Mouse (Mus musculus) kidney, postnatal 14 days (tissue): Measurements from ENCODE around the gene Asb4.

Experiments used
- DNase-seq: peaks from one replicate; pipeline ENCODE4 v3.0.0; 2022; ENCODE audit warnings: mixed read lengths

Gene Asb4

DNA sequence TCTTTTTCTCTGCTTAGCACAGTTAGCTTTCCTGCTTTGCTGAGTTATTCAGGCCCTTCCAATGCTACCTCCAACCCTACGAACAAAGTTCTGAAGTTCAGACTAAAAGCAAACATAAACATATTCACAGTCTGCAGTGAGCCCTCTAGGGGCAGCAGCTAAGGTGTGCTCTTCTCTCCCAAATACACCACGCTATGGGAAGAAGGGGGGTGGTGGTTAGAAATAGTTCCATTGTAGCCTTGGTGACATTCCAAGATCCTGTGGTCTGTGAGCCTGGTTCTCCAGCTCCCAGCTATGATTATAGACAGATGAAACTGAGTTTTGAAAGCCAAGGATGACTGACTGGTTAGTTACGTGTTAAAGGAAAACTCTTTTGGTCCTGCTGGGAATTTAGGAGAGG is 13.6 kb downstream of the Asb4 start:
- DNase-seq = no peak

GRCm38 (mm10) chr6:5401394-5401793 is 18.2 kb downstream of the Asb4 start:
- DNase-seq = peak; percentile 75

- no peak for DNase-seq
Measured at GRCm38 (mm10) chr6:5403095-5403815, 20.1 kb downstream of the Asb4 start.

GRCm38 (mm10) chr6:5404016-5404415 is 20.8 kb downstream of the Asb4 start:
- no peak for DNase-seq

DNA sequence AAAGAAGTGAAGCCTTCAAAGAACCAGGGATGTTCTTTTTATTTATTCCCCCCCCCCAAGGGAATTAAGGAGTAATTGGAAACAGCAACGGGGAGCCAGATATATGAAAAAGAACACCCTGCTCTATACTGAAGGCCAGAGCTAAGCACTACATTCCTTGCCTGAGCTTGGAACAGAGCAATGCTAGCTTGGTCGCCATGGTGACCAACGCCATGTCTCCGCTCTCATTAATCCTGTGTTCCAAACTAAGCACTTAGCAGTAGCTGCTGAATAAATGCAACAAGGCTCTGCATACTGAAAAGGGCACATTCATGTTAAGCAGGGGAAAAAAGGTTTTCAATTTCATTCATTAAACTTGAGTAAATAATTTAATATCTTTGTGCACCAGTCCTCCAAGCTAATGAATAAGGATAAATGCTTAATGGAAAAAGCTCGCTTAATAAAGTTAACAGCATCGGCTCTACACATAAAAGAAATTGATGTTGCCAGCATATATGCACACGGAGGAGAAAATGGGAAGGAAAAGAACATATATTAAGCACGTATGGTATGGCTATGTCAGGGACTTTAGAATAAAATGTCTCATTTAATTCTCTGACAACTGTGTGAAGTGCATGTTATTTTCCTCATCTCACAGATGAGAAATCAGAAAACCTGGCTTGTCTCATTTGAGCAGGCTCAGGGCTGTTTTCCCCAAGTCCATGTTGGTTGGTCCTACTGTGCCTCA is 25.4 kb downstream of the Asb4 start:
- peak; percentile 20 for DNase-seq

DNA sequence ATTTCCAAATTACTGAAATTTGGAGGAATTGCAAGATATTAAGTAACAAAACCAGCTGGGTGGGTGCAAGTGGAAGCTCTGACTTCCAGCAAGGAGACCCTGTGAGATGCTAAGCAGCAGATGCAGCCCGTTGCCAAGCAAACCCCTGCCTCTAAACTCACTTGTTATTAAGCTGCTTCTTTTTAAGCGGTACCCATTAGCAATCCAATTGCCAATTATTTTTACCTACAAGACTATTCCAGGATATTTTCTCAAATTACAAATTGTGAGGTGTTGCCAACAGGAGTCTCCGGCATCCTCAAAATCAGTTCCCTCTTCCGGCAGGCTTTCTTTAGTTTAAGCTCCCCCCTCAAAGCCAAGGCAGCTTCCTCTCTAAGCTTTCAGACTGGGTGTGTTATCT is 26.5 kb downstream of the Asb4 start:
- DNase-seq = no peak

DNA sequence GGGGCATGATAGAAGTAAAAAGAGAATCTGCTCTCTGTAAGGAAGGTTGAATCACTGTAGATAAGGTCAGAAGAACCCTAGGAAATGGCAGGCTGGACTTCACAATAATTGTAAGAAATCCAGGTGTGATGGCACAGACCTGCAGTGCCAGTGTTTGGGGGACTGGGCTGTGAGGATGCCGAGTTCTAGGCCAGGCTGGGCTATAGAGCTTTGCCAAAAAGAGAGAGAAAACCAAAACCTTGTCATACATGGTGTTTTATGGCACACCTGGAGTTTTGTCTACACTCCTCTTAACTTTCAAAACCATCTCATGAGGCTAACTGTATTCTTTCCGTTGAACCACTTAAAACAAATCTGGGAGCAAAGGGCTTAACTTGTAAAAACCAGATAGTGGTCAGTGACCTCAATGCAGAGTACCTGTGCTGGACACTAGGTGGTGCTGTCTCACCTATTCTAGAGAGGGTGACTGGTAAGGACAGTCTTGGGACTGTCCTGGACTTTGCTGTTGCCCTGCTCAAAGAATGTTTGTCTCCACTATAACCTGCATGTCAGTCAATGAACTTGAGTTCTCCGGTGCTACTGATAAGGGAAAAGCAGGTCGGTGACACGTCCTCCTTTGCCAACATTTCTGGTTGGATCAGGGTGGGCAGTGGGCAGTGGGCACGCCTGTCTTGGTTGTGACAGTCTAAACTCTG is 27.7 kb downstream of the Asb4 start:
- peak; percentile 83 for DNase-seq

DNA sequence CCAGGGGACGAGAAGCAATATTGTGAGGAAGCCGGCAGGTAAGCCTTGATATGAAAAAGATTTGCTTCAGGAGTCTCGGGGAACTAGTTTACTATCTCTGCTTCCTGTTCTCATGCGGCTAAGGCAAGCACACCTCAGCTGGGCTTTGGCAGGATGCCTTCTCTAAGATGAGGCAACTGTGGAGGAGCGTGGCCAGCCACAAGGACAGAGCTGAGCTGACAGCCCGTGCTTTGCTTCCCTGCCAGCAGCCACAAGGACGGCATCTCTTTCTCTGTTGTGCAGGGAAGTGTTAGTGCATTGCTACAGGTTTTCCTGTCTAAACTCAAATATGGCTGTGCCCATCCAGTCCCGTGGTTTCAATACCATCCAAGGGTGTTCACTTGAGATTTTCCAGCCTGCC is 30.1 kb downstream of the Asb4 start:
- DNase-seq = peak; percentile 41

DNA sequence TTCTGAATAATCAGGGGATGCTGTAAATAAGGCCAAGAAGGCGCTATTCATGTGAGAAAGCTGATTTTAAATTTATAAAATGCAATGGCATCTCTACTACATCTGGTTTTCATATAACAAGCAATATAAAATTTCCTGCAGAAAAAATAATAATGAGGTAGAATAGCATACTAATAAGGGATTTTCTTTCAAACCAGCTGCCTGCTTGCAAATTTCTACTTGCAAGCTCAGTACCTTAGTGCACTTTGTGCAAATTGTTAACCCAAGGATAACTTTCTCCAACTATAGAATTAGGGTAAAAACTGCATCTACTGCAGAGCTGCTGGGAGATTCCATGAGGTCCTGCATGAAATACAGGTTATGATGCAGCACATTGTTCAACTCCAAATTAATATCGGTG is 38.3 kb downstream of the Asb4 start:
- no peak for DNase-seq

GRCm38 (mm10) chr6:5422386-5422785 is 39.2 kb downstream of the Asb4 start:
- DNase-seq = no peak

GRCm38 (mm10) chr6:5423594-5423993 is 40.4 kb downstream of the Asb4 start:
- no peak for DNase-seq

DNA sequence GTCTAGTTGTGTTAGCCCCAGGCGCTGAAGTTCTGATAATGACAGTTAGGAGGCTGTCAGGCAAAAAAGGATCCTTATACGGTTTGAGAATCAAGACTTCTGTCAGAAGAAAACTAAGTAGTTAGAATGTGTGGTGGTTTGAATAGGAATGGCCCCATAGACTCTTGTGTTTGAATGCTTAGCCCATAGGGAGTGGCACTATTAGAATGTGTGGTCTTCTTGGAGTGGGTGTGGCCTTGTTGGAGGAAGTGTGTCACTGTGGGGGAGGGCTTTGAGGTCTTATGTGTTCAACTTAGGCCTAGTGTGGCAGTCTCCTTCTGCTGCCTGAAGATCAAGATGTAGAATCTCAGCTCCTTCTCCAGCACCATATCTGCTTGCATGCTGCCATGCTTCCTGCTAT is 43.8 kb downstream of the Asb4 start:
- DNase-seq = no peak

DNA sequence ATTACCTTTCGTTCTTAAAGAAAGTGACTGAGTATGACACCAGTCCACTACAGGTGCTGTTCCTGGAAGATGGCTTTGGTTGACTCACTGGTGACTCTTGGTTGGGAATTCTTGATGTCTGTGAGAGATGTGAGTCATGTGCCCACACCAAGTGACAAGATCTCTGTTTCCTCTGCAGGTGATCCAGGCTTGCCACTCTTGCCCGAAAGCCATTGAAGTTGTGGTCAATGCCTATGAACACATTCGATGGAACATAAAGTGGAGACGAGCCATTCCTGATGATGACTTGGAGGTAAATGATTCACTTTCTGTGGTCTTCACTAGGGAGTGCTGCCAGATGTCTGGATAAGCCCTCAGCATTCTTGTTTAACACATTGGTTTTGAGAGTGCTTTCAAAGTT is 46.4 kb downstream of the Asb4 start:
- DNase-seq = no peak

- peak; percentile 13 for DNase-seq
Measured at GRCm38 (mm10) chr6:5429982-5430550, 46.9 kb downstream of the Asb4 start.

DNA sequence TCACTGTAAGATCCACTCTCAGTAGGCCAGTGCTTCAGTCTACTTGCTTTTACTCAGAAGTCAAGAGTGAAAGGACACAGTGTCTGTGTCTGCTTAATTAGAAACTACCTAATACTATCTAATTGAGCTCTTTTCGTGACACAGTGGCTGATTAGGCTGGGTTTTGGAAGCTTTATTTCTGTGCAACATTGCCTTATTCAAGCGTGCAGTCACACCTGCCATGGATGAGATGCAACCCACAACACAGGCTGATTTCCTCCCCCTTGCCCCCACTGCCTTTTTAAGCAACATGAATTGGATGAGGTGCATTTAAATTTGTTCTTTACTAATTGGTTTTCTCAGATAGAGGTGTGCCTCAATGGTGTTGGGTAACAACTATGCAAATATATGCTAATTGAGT is 50.7 kb downstream of the Asb4 start:
- DNase-seq = no peak

- peak; percentile 15 for DNase-seq
Measured at GRCm38 (mm10) chr6:5437757-5438156, 54.6 kb downstream of the Asb4 start.

GRCm38 (mm10) chr6:5441221-5441620 is 58.0 kb downstream of the Asb4 start:
- no peak for DNase-seq

DNA sequence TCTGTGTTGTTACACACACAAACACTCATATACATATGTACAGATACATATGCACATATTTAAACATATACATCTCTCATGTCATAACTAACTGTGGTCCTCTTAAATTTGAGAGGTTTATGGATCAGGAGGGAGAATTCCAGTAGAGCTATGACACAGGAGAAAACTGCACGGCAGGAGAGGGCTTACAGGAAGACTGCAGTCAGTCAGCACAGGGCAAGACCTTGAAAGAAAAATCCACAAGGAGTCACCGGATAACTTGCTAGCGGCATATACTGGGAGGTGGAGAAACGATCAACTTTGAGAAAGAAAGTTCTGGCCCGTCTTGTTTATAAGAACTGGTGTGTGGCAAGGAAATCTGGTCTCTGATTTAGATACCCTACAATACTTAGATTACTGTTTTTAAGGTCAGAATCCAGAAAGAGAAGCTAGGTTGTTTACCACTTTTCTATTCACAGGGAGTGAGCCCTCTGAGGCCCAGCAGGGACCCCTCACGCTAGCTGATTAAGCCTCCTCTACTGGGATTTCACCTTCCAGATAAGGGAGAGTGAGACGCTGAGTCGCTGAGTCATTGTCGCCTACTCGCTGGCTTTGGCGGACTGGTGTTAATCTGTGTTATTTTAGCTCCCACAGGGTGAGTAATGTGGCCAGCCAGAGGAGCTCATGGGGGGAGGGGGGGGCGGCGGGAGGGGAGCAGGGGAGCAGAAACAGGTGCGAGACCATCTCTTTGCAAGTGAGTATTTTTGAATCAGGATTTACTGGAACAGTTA is 59.3 kb downstream of the Asb4 start:
- DNase-seq = peak; percentile 22

DNA sequence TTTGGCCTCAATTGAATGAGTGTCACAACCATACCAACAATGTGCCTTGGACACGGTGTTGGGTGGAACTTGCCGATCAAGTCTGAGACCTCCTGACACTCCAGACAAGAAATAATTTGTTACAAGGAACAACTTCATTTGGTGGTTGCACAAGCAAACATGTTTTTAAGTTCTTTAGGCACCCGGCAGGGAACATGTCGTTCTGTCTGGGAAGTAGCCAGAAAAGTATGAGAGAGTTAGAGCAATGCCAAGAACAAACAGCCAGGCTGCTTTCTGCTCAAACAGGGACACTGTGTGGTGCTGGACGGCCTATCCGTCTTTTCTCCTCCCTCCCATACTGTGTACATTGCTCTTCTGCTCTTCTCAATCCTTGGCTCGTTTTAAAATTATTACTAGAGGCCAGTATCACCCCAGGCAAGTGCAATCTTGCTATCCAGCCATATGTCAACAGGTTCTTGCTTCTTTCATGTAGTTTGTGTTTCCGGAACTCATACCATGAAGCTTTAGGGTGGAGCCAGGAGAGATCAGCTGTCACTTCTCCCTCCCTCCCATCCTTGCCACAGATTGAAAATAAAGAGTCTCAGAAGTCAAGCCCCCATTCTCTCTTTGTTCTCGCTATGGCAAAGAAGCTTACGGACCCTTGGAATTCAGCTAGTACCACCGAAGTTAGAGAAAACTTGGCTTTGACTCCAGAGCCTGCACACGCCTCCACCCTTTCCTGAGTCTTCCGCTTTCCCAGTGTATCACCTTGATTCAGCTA is 60.1 kb downstream of the Asb4 start:
- peak; percentile 60 for DNase-seq

- DNase-seq = no peak
Measured at GRCm38 (mm10) chr6:5444331-5444898, 61.2 kb downstream of the Asb4 start.

GRCm38 (mm10) chr6:5447013-5447412 is 63.8 kb downstream of the Asb4 start:
- DNase-seq = no peak

DNA sequence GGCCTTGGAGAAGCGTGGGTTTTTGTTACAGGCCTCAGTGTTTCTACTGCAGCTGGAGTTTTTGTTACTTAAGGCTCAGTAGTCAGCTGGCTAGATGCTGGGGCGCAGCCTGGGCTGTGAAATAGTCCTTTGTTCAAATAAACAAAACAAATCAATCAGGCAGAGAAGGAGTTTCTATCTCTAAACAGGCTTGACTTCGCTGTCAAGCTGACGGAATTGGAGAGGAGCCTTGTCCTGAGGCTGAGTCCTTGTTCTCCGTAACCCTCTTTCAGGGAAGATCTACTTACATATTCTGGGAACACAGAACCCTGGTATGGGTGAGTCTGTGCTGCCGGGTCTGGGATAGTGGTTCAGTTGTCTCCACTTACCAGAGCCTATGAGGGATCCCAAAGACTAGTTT is 64.4 kb downstream of the Asb4 start:
- no peak for DNase-seq
